Mouse (Mus musculus) forebrain, embryonic 12.5 days (tissue): ENCODE results near the gene Kras. TPM values are rescaled to one million over a fixed set of nuclear protein-coding genes. Genes with fewer than 3 reads are reported as not detected.

Source experiments
- ATAC-seq: fragments of 200-750 bp; cut with Nextera tagmentation; 2 replicates; pipeline ENCODE4 v1.8.0; 2017; ENCODE audit warnings: moderate TSS enrichment; ENCODE audit not compliant: low FRiP score
- H3K27ac ChIP-seq: fragments of 300-500 bp; sonication (generic); 2 replicates; pipeline ENCODE4 v1.5.1; 2016; ENCODE audit warnings: mild to moderate bottlenecking
- H3K27me3 ChIP-seq: fragments of 300-500 bp; sonication (generic); 2 replicates; pipeline ENCODE4 v1.6.1; 2016; ENCODE audit warnings: mild to moderate bottlenecking
- H3K36me3 ChIP-seq: fragments of 300-500 bp; sonication (generic); replicated peaks from 2 replicates; pipeline ENCODE4 v1.6.1; 2016; ENCODE audit warnings: mild to moderate bottlenecking
- H3K4me1 ChIP-seq: fragments of 300-500 bp; sonication (generic); 2 replicates; pipeline ENCODE4 v1.6.1; 2016
- H3K4me2 ChIP-seq: fragments of 300-500 bp; sonication (generic); 2 replicates; pipeline ENCODE4 v1.6.1; 2016; ENCODE audit warnings: mild to moderate bottlenecking, moderate library complexity
- H3K4me3 ChIP-seq: fragments of 300-500 bp; sonication (generic); replicated peaks from 2 replicates; pipeline ENCODE4 v1.5.1; 2016; ENCODE audit warnings: mild to moderate bottlenecking
- H3K9ac ChIP-seq: fragments of 300-500 bp; sonication (generic); 2 replicates; pipeline ENCODE4 v1.6.1; 2016; ENCODE audit warnings: mild to moderate bottlenecking
- H3K9me3 ChIP-seq: fragments of 300-500 bp; sonication (generic); 2 replicates; pipeline ENCODE4 v1.6.1; 2016
- WGBS: fragments of 180-500 bp; shearing (Covaris S2); methylation state at CpG from one replicate; pipeline ENCODE4 v1.1.7; 2016; 5-methylcytosine and 5-hydroxymethylcytosine counted together
- polyA plus RNA-seq: library from polyadenylated mRNA; unstranded; fragments of >200 nt; fragmentation: Nextera tagmentation; extraction: Ambion mirVana; gene quantifications from 2 replicates; pipeline ENCODE4 v1.2.1, GENCODE M21; 2016

The Kras gene
- polyA plus RNA-seq, 1 experiment from 2014 or later: 134 TPM

DNA sequence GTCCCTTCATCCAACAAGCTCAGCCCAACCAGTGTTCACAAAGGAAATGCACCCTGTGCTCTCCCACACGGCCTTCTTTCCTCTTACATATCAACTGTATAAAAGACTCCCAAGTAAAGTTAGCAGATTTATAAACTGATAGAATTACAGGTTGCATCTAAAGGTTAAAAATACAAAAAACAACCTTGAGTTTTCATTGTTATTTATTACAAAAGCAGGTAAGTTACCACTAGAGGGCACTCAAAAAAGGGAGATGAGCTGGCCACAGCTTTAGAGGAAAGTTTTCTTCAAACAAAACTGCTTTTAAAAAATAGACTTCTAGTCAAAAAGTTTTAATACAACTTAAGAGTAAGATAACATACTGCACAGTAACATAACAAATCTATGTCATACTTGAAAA is 7.5 kb downstream of the Kras start:
- ATAC-seq: no peak

DNA sequence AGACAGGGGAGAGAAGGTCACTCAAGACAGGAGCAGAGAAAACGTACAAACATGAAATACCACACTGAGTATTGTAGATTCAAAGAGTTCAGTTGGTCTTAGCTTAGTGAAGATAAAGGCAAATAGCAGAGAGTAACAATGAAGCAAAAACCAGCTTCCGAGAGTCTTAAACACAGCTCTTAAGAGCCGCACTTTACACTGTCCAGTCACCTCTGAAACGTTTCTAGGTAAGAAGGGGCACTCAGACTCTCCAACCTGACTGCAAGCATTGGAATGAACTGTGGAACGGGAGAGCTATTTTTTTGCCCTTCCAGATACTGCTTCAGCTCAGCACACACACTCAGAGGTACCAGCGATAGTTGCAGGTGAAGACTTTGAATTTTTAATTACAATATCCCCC is 9.8 kb downstream of the Kras start:
- H3K36me3 ChIP-seq: peaks cover 29% of the 10 kb centered on the region

More for the DNA sequence above, 7.5 kb downstream of the Kras start:
- H3K4me2 ChIP-seq: no peak overlapping the region
- H3K9ac ChIP-seq: no peak overlapping the region
- 61% methylated on average over 1 of the region's 1 CpGs for WGBS
- H3K4me3 ChIP-seq: no peak overlapping the region
- peaks cover 33% of the 10 kb centered on the region for H3K36me3 ChIP-seq
- no peaks in the 10 kb centered on the region for H3K27me3 ChIP-seq
- no peaks in the 10 kb centered on the region for H3K9me3 ChIP-seq
- H3K27ac ChIP-seq: no peak overlapping the region
- 0 out of 2 replicates have a peak, but pooled peaks cover 3% of the 10 kb centered on the region for H3K4me1 ChIP-seq

DNA sequence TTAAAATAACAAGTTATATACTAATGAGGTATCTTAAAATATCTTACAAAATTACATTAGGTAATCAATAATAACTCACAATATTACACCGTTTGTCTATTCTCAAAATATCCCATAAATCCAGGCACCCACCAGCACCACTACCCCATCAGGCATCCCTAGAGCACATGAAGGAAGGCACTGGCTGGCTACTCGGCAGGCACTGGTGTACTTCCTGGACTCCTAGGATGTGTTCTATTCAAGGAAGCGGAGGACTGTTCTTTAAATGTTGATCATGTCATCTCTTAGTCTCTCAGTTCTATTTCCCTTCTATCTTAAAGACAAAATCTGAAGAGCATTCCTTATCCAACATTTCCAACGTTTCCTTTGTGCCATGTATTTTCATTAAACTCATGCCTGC is 12.9 kb downstream of the Kras start:
- no peak overlapping the region for H3K27ac ChIP-seq
- H3K27me3 ChIP-seq: no peaks in the 10 kb centered on the region
- H3K4me3 ChIP-seq: no peak overlapping the region
- no peak overlapping the region for H3K4me2 ChIP-seq
- no peak overlapping the region for H3K9ac ChIP-seq
- peaks cover 25% of the 10 kb centered on the region for H3K36me3 ChIP-seq
- WGBS: 84% methylated on average over 4 of the region's 4 CpGs
- H3K4me1 ChIP-seq: no peaks in the 10 kb centered on the region
- no peaks in the 10 kb centered on the region for H3K9me3 ChIP-seq
- ATAC-seq: no peak

More for the DNA sequence above, 9.8 kb downstream of the Kras start:
- Histone ChIP-seq H3K27me3 (no peaks in the 10 kb centered on the region), H3K9ac (no peak overlapping the region), H3K4me3 (no peak overlapping the region), H3K4me1 (no peaks in the 10 kb centered on the region), H3K4me2 (no peak overlapping the region), H3K27ac (no peak overlapping the region), H3K9me3 (no peaks in the 10 kb centered on the region)
- WGBS: 85% methylated on average over 6 of the region's 6 CpGs
- no peak for ATAC-seq

DNA sequence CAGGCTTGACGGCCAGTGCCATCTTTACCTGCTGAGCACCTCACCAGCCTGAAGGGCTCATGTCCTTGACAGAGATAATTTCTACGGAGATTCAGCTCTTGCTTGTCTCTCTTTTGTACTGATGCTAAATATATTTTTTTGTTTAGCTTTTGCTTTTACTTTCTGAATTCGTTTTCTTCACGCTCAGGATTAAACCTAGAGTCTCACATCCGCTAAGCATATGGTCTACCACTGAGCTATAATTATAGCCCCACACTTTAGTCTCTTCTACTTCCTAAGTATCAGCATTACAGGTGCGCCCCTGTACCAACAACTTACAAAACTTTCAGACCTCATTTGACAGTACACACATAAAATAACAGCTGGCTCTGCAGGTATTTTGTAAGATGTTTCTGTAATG is 14.7 kb downstream of the Kras start:
- Histone ChIP-seq H3K9me3 (no peaks in the 10 kb centered on the region), H3K4me3 (no peak overlapping the region), H3K9ac (no peak overlapping the region), H3K27ac (no peak overlapping the region), H3K4me2 (no peak overlapping the region), H3K4me1 (no peaks in the 10 kb centered on the region), H3K36me3 (peaks cover 29% of the 10 kb centered on the region), H3K27me3 (no peaks in the 10 kb centered on the region)
- WGBS: 89% methylated on average over 6 of the region's 6 CpGs
- ATAC-seq: no peak

DNA sequence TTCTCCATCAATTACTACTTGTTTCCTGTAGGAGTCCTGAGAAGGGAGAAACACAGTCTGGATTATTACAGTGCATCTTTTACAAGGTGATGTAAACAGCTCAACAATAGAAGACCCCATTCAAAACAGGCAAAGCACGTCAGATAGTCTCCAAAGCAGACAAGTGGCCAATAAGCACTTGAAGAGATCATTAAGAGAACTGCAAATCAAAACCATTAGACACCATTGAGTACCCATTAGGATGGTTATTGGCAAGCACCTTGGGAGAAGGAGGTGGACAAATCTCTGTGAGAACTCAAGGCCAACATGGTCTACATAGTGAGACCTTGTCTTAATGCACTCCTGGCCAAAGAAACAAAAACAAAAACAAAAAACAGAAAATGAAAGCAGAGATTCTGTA is 15.6 kb downstream of the Kras start:
- Histone ChIP-seq H3K9ac (no peak overlapping the region), H3K4me1 (no peaks in the 10 kb centered on the region), H3K27ac (no peak overlapping the region), H3K9me3 (no peaks in the 10 kb centered on the region), H3K36me3 (peaks cover 26% of the 10 kb centered on the region), H3K4me3 (no peak overlapping the region), H3K4me2 (no peak overlapping the region), H3K27me3 (no peaks in the 10 kb centered on the region)
- no peak for ATAC-seq
- 63% methylated on average over 1 of the region's 1 CpGs for WGBS

DNA sequence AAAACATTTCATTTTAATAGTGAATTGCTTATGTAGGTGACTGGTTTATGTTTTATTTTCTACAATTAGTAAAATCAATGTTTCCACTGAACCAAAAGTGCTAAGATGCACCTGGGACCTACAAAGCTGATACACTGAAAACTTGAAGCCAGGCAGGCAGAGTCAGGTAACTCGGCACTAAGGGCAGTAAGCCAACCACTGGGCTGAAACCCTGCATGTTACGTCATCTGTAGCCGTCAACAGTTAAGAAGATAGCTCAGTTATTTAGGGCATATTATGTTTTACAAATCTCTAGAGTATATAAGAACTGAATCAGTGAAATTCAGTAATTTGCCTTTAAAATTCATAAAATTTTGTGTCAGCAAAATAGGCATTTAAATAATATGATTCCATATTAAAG is 23.7 kb downstream of the Kras start:
- no peak for ATAC-seq
- H3K27ac ChIP-seq: no peak overlapping the region
- H3K4me1 ChIP-seq: no peaks in the 10 kb centered on the region
- no peak overlapping the region for H3K4me3 ChIP-seq
- H3K4me2 ChIP-seq: no peak overlapping the region
- peaks cover 28% of the 10 kb centered on the region for H3K36me3 ChIP-seq
- H3K27me3 ChIP-seq: no peaks in the 10 kb centered on the region
- WGBS: 97% methylated on average over 3 of the region's 3 CpGs
- H3K9ac ChIP-seq: no peak overlapping the region
- no peaks in the 10 kb centered on the region for H3K9me3 ChIP-seq

DNA sequence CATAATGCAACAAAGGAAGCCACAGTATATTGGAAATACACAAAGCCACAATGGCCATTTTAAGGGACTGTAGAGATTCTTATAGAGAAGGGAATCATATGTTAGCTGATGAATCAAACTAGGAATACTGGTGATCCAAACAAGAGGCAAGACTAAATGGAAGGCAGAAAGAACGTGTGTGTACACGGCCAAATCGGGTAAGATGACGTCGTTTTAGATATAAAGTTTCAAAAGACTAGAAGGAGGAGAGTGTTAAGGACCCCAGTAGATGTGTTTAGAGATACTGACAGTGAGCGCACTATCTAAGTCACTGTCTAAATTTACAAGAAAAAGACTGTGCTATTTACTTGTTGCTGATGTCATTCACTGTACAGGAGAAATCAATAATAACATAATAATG is 25.8 kb downstream of the Kras start:
- Histone ChIP-seq H3K27ac (no peak overlapping the region), H3K9me3 (no peaks in the 10 kb centered on the region), H3K27me3 (no peaks in the 10 kb centered on the region), H3K4me2 (no peak overlapping the region), H3K4me1 (no peaks in the 10 kb centered on the region), H3K36me3 (peaks cover 23% of the 10 kb centered on the region), H3K4me3 (no peak overlapping the region), H3K9ac (no peak overlapping the region)
- ATAC-seq: no peak
- WGBS: 91% methylated on average over 6 of the region's 6 CpGs

DNA sequence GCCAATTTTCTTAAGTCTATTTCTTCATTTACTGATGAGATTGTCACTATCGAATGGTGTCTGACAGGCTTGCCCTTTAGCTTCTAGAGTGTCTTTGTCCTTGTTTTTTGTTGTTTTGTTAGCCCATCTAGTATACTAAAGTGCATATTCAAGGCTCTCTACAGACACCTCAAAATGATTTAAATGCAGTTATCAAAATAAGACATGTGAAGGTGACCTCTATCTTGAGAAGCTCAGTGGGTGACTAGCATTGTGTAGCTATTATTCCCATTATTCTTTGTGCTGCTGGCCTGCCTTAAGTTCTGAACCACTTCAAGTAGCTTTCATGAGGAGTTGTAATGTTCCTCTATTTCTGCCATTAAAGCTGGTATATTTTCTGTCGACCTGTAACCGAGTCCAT is 34.2 kb downstream of the Kras start:
- H3K9me3 ChIP-seq: no peaks in the 10 kb centered on the region
- no peak for ATAC-seq
- H3K4me3 ChIP-seq: no peak overlapping the region
- 93% methylated on average over 3 of the region's 3 CpGs for WGBS
- peaks cover 27% of the 10 kb centered on the region for H3K36me3 ChIP-seq
- no peak overlapping the region for H3K9ac ChIP-seq
- no peaks in the 10 kb centered on the region for H3K27me3 ChIP-seq
- no peak overlapping the region for H3K27ac ChIP-seq
- no peak overlapping the region for H3K4me2 ChIP-seq
- H3K4me1 ChIP-seq: peaks cover 10% of the 10 kb centered on the region

DNA sequence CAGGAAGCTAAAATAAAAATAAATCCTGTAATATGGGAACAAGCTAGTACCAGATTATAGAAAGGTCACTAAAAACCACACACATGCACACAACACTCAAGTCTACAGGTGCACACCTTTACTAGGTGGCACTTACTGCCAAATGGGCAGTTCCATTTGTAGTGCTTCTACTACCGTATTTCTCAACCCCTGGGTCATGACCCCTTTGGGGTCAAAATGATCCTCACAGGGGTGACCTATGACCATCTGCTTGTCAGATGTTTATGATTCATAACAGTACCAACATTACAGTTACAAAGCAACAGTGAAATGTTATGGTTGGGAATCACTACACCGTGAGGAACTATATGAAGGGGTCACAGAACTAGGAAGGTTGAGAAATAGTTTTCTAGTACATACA is 36.1 kb downstream of the Kras start:
- Histone ChIP-seq H3K36me3 (peaks cover 17% of the 10 kb centered on the region), H3K4me3 (no peak overlapping the region), H3K27ac (no peak overlapping the region), H3K4me2 (no peak overlapping the region), H3K9ac (no peak overlapping the region), H3K4me1 (peaks cover 17% of the 10 kb centered on the region), H3K27me3 (no peaks in the 10 kb centered on the region), H3K9me3 (no peaks in the 10 kb centered on the region)
- WGBS: 82% methylated on average over 2 of the region's 2 CpGs
- no peak for ATAC-seq

DNA sequence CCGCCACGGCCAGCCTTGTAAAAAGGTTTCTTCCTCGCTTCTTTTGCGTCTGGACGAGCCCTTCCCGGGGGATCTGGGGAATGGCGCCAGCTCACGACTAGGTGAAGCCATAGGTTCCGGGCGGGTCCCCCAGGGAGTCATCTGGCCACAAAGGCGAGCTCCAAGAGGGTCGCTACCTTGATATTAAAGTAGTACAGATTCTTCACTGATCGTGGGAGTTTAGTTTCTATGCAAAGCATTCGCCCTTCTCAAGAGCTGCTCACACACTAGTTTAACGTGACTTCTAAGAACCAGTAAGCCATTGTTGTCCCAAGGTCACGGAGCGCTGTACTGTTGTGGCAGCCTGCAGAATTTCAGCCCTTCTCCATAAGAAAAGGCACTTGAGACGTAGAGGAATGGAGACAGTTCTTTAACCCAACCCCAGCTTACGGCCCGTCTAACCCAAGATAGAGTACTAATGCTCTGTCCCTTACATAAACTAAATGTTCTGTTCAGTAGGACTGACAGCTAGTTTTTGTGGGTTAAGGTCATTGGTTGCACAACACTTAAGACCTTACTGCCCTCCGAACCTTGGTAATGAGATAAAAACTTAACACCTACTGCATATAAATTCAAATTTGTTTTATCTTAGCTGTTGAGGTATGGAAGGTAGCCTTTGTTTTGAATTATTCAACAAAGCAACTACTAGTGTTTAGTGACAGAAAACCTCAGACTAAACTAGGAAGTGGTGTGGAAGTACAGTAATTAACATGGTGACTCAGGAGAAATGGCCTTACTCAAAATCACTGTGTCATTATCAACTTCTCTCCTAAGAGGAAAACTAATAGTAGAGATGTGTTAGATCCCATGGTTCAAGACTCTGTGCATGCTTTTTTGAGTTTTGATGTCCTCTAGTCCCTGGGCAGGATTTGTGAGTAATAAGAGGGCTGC is 38.4 kb downstream of the Kras start:
- H3K4me2 ChIP-seq: peak overlapping the region; percentile 74
- WGBS: 4% methylated on average over 21 of the region's 21 CpGs
- no peaks in the 10 kb centered on the region for H3K9me3 ChIP-seq
- H3K36me3 ChIP-seq: peaks cover 8% of the 10 kb centered on the region; the same call in 1 of the 2 replicates
- peak overlapping the region; percentile 95 for H3K27ac ChIP-seq
- peak overlapping the region; percentile 71 for H3K4me3 ChIP-seq
- peak; percentile 39; the same call in 1 of the 2 replicates for ATAC-seq
- H3K27me3 ChIP-seq: no peaks in the 10 kb centered on the region
- peaks cover 17% of the 10 kb centered on the region for H3K4me1 ChIP-seq
- H3K9ac ChIP-seq: peak overlapping the region; percentile 88

DNA sequence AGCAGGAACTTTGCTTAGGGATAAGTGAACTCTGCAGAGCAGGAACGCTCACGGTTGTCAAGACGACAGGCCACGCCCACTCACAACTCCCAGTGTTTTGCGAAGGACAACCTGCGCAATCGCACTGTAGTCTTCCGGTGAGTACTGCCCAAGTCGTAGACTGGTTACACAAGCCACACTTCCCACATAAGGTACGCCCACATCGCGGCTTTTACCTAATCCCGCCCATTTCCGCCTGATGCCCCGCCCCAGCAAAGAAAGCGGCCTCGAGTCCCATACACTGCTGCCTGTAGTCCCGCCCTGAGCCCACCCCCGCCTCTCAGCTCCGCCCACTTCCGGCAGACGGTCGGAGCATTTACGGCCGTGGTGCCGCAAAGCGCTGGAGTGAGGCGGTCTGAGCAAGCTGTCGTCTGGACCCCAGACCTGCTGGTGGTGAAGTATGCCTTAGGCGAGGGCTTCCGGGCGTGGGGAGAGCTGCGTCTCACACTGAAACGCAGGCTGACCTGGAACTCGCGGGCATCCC is 39.2 kb downstream of the Kras start, which contains the start of the genes Casc1 and Etfrf1:
Gene Casc1, minus strand, starts transcription at position 190 of the 523 bp plus-strand sequence.
Gene Etfrf1, plus strand, starts transcription at position 319 of the 523 bp plus-strand sequence.
- no peaks in the 10 kb centered on the region for H3K9me3 ChIP-seq
- WGBS: under 1% methylated on average over 36 of the region's 36 CpGs
- H3K4me3 ChIP-seq: peak within 1 kb of the TSS; percentile 71
- peak within 1 kb of the TSS; percentile 88 for H3K9ac ChIP-seq
- H3K27me3 ChIP-seq: no peaks in the 10 kb centered on the region
- peak within 1 kb of the TSS; percentile 95 for H3K27ac ChIP-seq
- peak; percentile 100 for ATAC-seq
- peaks cover 17% of the 10 kb centered on the region for H3K4me1 ChIP-seq
- H3K4me2 ChIP-seq: peak within 1 kb of the TSS; percentile 74
- H3K36me3 ChIP-seq: peaks cover 2% of the 10 kb centered on the region; the same call in 1 of the 2 replicates

DNA sequence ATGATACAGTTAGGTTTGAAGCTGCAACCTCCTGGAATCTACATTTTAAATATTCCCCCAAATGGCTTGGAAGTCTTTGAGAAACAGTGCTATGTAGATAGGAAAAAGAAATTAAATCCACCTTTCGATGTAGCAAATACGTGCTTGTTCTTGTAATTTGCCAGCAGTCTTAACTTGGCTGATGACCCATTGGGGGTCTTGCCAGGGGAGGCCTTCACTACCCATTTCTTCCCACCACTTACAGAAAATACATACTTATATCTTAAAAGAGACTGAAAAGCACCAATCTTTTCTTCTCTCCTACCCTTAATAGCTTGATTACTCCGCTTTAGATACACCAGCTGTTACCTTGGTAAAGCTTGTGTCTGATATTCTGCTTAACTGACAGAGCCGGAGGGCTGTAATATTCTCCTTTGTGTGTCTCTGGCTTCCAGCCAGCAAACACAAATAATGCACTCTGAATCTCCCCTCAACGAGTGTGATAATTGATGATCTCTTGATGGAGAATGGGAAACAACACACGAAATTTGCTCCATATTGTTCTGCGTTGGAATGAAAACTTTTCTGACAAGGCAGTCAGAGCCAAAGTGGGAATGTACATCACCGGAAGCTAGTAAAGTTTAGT is 39.9 kb downstream of the Kras start:
- 35% methylated on average over 8 of the region's 8 CpGs for WGBS
- no peak; the same call in 1 of the 2 replicates for ATAC-seq

More for the DNA sequence above, 39.9 kb downstream of the Kras start:
- Histone ChIP-seq H3K27me3 (no peaks in the 10 kb centered on the region), H3K4me2 (peak overlapping the region; percentile 74), H3K4me1 (peaks cover 17% of the 10 kb centered on the region), H3K4me3 (peak overlapping the region; percentile 71), H3K9me3 (no peaks in the 10 kb centered on the region), H3K9ac (peak overlapping the region; percentile 40), H3K27ac (peak overlapping the region; percentile 95; the same call in 1 of the 2 replicates), H3K36me3 (no peaks in the 10 kb centered on the region)
